Mouse (Mus musculus) C2C12 (cell line): ENCODE measurements around the gene Utp14a.

Source experiments
- CTCF ChIP-seq: IDR thresholded peaks from one replicate; pipeline ENCODE4 v1.5.1; 2011; ENCODE audit not compliant: control insufficient read depth, insufficient read depth, insufficient read length
- MAX ChIP-seq: IDR thresholded peaks from one replicate; pipeline ENCODE4 v1.6.1; 2011; ENCODE audit warnings: mild to moderate bottlenecking, control low read depth
- MYOD1 ChIP-seq: IDR thresholded peaks from one replicate; pipeline ENCODE4 v1.6.1; 2011; ENCODE audit warnings: low read depth; ENCODE audit not compliant: control insufficient read depth, insufficient read length
- MYOG ChIP-seq: IDR thresholded peaks from one replicate; pipeline ENCODE4 v1.6.1; 2011; ENCODE audit not compliant: control insufficient read depth, insufficient read length; ENCODE audit errors: extremely low read depth
- USF1 ChIP-seq: IDR thresholded peaks from one replicate; pipeline ENCODE4 v1.6.1; 2011; ENCODE audit warnings: low read depth, mild to moderate bottlenecking, control low read depth, moderate library complexity

GRCm38 (mm10) chrX:48208519-48209185 is 48.0 kb upstream of the Utp14a start, which contains the start of gene Zdhhc9:
- TF ChIP-seq CTCF = no peak
- no peak for TF ChIP-seq USF1
- no peak for TF ChIP-seq MYOD1
- peak; percentile 0 for TF ChIP-seq MAX
- TF ChIP-seq MYOG = no peak
